Mouse (Mus musculus): ENCODE data around the gene Mthfd2.

Mthfd2 gene

GRCm38 (mm10) chr6:83265653-83266052 is 60.1 kb downstream of the Mthfd2 start:
- DNase-seq, result no peak

GRCm38 (mm10) chr6:83265253-83265652 is 60.5 kb downstream of the Mthfd2 start:
- DNase-seq, result no peak

- DNase-seq, result no peak
Observed at GRCm38 (mm10) chr6:83264516-83264915, 61.2 kb downstream of the Mthfd2 start.
